Mouse (Mus musculus) bone marrow, adult 2 months (tissue): ENCODE results near the gene Rab8a. TPM values are rescaled to one million over a fixed set of nuclear protein-coding genes. Genes with fewer than 3 reads are reported as not detected.

Experiments
- H3K27ac ChIP-seq: fragments of 200-500 bp; 2 replicates; pipeline ENCODE4 v1.5.1; 2012; ENCODE audit warnings: low read depth, mild to moderate bottlenecking, control low read depth, inconsistent platforms, low read length; ENCODE audit not compliant: control insufficient read depth, poor library complexity, insufficient read depth
- H3K4me1 ChIP-seq: fragments of 200-500 bp; 2 replicates; pipeline ENCODE4 v1.6.1; 2011; ENCODE audit warnings: low read length; ENCODE audit not compliant: control insufficient read depth, insufficient read depth
- H3K4me3 ChIP-seq: fragments of 200-500 bp; replicated peaks from 2 replicates; pipeline ENCODE3; 2011; ENCODE audit warnings: mild to moderate bottlenecking, low read depth, low read length, control low read depth; ENCODE audit not compliant: control insufficient read depth
- CTCF ChIP-seq: fragments of 200-500 bp; IDR thresholded peaks from 2 replicates; pipeline ENCODE4 v1.5.1; 2011; ENCODE audit warnings: low read length, control low read depth; ENCODE audit not compliant: control insufficient read depth, insufficient read depth
- POLR2A ChIP-seq: fragments of 200-500 bp; IDR thresholded peaks from 2 replicates; pipeline ENCODE4 v1.6.1; 2011; ENCODE audit warnings: low read depth, mild to moderate bottlenecking, control low read depth, low read length, borderline replicate concordance; ENCODE audit not compliant: control insufficient read depth
- WGBS: fragments of 180-500 bp; shearing (Covaris S2); methylation state at CpG from one replicate; pipeline ENCODE4 v1.1.7; 2018; 5-methylcytosine and 5-hydroxymethylcytosine counted together
- polyA plus RNA-seq: library from polyadenylated mRNA; stranded (reverse); fragments of >200 nt; gene quantifications from 2 replicates; pipeline ENCODE4 v1.2.4, GENCODE M21; 2011; ENCODE audit warnings: low replicate concordance; ENCODE audit not compliant: missing spikeins, insufficient read depth, insufficient read length

Gene Rab8a
- polyA plus RNA-seq, 1 experiment = 38.5 TPM

DNA sequence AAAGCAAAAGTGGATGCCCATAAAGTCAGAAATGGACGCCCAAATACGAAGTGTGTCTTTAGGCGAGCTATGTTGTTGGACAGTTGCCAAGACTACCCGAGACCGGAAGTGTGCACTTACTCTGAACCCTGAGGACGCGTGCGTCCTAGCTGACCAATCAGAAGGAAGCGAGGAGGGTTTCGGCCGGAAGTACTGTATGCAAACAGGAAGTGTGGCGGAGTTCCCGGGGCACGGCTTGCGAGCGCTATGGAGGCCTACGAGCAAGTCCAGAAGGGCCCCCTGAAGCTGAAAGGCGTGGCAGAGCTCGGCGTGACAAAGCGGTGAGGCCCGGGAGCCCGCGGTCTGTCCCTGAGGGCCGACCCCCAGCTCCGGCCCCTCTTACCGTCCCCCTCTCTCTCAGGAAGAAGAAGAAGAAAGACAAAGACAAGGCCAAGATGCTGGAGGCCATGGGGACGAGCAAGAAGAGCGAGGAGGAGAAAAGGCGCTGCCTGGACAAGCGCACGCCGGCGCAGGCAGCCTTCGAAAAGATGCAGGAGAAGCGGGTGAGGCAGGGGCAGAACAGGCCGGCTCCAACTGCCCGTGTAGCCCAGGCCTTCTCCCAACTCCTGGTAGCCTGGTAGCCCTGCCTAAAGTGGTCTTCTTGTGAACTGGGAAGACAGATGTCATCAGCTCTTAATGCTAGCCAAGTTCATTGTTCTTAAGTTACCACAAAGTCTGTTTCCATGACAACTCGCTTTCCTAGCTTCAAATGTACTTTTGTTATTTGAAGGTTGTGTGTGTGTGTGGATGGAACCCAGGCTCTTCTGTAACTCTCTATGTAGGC, 58.8 kb downstream of the Rab8a start, which contains the start of gene Fam32a:
Fam32a (plus strand) TSS at position 190 of the 823 bp plus-strand sequence.
- peak within 1 kb of the TSS; percentile 83 for H3K4me3 ChIP-seq
- TF ChIP-seq POLR2A = peak; percentile 73; the same call in 1 of the 2 replicates
- no peak for TF ChIP-seq CTCF
- WGBS = 8% methylated on average over 39 of the region's 39 CpGs
- H3K27ac ChIP-seq = peak within 1 kb of the TSS; percentile 91
- H3K4me1 ChIP-seq = peaks cover 4% of the 10 kb centered on the region

DNA sequence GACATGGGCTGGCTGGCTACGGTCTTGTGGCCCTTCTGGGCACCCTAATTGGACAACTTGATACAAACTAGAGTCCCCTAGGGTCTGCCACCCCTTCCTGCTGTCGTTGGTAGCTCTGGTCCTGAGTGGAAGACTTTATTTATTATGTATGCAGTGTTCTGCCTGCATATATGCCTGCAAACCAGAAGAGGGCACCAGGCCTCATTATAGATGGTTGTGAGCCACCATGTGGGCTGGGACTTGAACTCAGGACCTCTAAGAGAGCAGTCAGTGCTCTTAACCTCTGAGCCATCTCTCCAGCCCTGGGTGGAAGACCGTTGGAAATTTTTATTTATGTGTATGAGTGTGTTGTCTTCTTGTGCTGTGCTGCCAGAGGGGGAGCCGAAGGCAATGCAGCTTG, 59.8 kb downstream of the Rab8a start:
- no peak for TF ChIP-seq POLR2A
- peak; percentile 19; the same call in 1 of the 2 replicates for TF ChIP-seq CTCF
- Histone ChIP-seq H3K27ac (no peak overlapping the region), H3K4me3 (peak overlapping the region; percentile 83), H3K4me1 (peaks cover 4% of the 10 kb centered on the region)
- WGBS = 68% methylated on average over 4 of the region's 4 CpGs

DNA sequence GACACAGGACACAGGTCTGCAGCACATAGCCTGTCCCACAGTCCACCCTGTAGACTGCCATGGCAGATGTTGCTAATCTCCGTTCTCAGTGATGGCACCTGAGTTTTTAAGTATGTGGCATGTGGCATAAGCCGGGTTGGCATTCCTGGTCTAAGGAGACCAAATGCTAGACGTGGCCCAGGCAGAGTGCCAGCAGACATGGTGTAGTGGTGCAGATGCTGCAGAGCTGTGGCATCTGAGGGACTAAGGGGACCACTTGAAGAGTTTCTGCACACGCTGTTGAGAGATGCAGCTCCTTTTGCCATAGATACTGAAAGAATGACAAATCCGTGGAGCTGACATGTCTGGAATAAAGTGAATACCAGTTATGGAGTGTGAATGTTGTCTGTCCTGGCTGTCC, 61.7 kb downstream of the Rab8a start:
- WGBS = 87% methylated on average over 5 of the region's 5 CpGs
- no peak for TF ChIP-seq CTCF
- Histone ChIP-seq H3K4me3 (no peak overlapping the region), H3K27ac (no peak overlapping the region), H3K4me1 (peaks cover 1% of the 10 kb centered on the region)

Other genes starting within 250 kb of the Rab8a start
- 7.4 and 10.4 TPM in 2 replicates for gene Zfp961, start 210.2 kb upstream of the Rab8a start, polyA plus RNA-seq
- 48.0 and 160 TPM in 2 replicates for gene Cyp4f18, start 151.6 kb upstream of the Rab8a start, polyA plus RNA-seq
- gene Olfr372, start 120.0 kb upstream of the Rab8a start, polyA plus RNA-seq = not detected in 2 replicates
- not detected in 2 replicates for gene Olfr373, start 78.0 kb upstream of the Rab8a start, polyA plus RNA-seq
- 0.18 and 0.30 TPM in 2 replicates for gene Olfr374, start 54.2 kb upstream of the Rab8a start, polyA plus RNA-seq
- 80.7 and 138 TPM in 2 replicates for gene Tpm4, start 26.2 kb upstream of the Rab8a start, polyA plus RNA-seq
- gene Hsh2d, start 28.4 kb downstream of the Rab8a start, polyA plus RNA-seq = 6.4 and 7.7 TPM in 2 replicates
- not detected in 2 replicates for gene Cib3, start 51.6 kb downstream of the Rab8a start, polyA plus RNA-seq
- gene Gm11034, start 52.4 kb downstream of the Rab8a start, polyA plus RNA-seq = not detected in 2 replicates
- 34.8 and 47.9 TPM in 2 replicates for gene Fam32a, start 58.5 kb downstream of the Rab8a start, polyA plus RNA-seq
- 27.1 and 51.8 TPM in 2 replicates for gene Ap1m1, start 78.8 kb downstream of the Rab8a start, polyA plus RNA-seq
- gene Gm10282, start 144.1 kb downstream of the Rab8a start, polyA plus RNA-seq = 514 and 1,002 TPM in 2 replicates
- 123 and 179 TPM in 2 replicates for gene Klf2, start 157.8 kb downstream of the Rab8a start, polyA plus RNA-seq